Mouse (Mus musculus) T-helper 17 cell (primary cell): Measurements from ENCODE around the gene Fbln1.

Experiments
- in situ Hi-C, 2 experiments: fragments of 300-600 bp; cut with MboI, MseI; formaldehyde crosslinking; loops; 1 replicate in 1 of 2; 2 replicates in 1 of 2; pipeline ENCODE4 v1.15.1; 2025; ENCODE audit warnings: high pct_unique_total_duplicates in 2 of 2

Gene Fbln1

GRCm38 (mm10) chr15:85233251-85233611 is 27.5 kb downstream of the Fbln1 start:
- in situ Hi-C loops, result loop anchor here (5.0 kb wide), 1 partner anchor 81 kb away; no protein-coding TSS in a partner anchor

DNA sequence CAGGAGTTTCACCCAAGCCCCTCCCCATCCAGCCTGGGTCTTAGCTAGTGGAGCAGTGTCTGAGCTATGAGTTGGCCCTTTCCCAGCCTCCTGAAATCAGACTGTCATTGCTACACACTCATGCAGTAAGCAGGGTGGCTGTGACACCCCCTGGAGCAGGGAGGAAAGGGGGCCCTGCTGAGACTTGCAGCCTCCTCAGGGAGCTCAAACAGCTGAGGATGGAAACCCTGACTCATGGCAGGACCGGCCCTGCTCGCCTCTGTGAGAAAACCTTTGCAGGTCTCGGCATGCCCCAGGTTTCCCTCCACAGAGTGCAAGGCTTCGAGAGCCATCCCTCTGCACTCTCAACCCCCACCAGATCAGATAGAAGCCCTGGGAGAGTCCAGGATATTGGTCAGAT is 27.9 kb downstream of the Fbln1 start:
- in situ Hi-C loops, result loop anchor here (5.0 kb wide), 1 partner anchor 81 kb away; no protein-coding TSS in a partner anchor

DNA sequence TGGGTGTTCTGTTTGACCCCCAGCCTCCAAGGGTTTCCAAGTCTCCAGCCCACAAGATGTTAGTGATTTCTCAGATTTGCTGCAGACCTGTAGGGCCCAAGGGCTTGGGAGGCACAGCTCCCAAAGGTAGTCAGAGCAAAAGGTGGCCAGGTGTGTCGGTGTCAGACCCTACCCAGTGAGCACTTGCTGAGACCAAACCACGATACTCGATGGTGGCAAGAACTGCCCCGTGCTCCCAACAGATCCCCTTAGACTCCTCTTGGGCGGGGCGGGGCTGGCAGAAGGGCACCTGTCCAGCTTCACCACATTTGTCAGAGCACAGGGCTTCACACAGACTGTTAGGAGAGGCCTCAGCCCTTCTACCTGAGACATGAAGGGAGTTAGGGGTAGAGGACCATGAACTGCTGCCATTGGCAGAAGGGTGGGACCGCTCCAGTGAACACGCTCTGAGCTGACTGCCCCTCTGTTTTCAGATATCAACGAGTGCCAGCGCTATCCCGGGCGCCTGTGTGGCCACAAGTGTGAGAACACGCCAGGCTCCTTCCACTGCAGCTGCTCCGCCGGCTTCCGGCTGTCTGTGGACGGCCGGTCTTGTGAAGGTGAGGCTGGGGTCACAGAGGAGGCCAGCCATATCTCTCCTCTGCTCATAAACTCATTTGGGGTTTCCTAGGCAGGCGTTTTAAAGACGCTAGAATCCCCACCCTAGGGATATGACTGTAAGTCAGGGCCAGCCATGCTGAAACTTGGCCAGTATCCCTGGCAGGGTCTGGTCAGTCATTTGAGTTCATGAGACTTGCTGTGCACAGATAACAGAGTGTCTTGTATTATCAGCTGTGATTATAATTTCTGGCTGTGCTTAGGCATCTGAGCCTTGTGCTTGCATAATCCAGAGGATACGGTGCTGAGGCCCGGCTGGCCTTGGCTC is 33.3 kb downstream of the Fbln1 start:
- in situ Hi-C loops, result no loop called here

DNA sequence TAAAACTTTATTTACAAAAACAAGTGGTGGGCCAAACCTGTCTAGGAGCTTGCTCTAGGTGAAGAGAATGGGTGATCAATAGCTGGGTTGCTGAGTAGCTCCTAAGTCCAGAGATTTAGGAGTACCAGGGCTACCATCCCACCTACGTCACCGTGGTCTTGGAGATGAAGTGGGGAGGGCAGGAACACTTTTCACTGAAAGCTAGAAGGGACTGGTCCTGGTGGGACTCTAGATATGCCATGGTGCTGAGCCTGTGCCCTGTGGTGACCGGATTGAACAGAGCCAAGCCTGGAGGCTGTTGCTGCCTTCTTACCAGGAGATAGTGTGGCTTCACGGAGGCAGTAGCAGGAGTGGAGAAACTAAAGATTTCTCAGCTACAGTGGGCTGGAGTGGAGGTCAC is 34.3 kb downstream of the Fbln1 start:
- in situ Hi-C loops, result no loop called here

DNA sequence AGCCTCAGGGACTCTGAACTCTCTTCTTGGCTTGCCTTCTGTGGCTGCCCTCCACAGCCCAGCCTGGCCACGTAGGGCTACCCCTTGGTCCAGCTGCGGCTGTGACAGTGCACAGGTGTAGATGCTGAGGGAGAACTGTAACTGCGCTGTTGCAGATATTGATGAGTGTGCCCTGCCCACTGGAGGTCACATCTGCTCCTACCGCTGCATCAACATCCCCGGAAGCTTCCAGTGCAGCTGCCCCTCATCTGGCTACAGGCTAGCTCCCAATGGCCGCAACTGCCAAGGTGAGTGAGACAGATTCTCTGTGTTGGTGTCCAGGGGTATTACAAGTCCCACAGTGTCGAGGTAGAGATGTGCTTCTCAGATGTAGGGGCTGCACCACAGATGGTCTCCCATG is 36.1 kb downstream of the Fbln1 start:
- in situ Hi-C loops, result no loop called here

GRCm38 (mm10) chr15:85244414-85245161 is 38.8 kb downstream of the Fbln1 start:
- in situ Hi-C loops, result no loop called here

DNA sequence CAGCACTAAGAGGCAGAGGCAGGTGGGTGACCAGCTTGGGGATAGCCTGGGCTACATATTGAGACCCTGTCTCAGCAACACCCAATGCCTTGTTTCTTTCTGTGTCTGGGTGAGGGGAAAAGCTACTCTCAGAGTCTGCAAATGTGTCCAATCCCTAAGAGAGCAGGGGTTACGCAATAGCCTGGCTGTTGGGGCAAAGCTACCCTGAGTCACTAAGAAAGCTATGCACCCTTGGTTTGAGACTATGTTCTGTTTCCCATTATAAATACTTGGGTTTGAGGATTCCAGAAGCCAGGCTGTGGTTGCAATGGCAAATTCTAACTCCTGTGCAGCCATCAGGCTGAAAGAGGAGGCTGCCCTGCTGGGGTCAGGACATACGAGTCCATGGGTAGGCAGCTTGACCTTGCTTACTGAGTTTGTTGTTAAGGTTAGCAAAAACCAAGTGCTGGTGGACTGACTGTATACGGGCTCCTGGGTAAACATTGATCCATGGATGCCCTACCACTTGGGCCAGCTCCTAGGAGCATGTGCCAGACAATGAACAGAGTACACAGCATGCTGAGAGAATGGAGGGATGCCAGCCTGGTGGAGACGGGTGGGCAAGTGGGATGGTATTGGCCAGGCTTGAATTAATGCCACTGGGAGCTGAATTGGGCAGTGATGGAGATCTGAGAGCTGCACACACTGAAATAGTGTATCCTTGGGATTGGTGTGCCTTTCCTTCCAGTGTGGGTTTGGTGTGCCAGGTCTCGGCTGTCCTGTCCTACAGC is 39.7 kb downstream of the Fbln1 start:
- in situ Hi-C loops, result no loop called here

DNA sequence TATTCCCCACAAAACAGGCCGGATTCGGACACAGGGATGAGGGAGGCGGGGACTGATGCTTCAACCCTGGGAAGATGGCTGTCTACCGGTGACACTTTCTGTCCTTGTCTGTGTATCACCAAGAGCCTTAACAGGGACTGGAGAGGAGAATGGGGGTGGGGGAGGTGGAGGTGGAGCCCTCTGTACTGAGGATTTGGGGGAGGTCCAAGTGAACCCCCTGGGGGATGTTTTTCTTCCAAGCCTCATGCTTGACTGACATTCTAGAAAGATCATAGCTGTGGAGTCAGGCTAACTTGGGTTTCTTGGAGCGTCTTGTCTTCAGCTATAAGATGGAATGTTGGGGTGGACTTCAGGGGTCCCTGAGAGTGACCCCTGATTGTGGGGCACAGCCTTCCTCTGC is 40.3 kb downstream of the Fbln1 start:
- in situ Hi-C loops, result no loop called here

DNA sequence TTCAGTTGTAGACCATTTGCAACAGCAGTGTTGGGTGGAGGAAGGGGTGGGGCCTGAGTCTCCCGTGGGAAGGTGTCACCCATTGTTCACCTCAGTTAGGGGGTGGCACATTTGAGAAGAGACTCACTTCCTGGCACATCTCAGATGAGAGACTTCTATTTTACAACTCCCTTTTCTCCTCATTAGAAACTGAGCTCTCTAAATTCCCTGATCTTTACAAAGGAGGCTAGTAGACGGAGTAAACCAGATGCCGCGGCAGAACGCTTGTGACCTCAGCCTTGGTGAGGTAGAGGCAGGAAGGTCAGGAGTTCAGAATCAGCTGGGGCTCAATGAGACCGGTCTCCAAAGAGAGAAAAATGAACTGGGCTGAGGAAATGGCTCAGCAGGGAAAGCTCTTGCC is 41.2 kb downstream of the Fbln1 start:
- in situ Hi-C loops, result no loop called here

DNA sequence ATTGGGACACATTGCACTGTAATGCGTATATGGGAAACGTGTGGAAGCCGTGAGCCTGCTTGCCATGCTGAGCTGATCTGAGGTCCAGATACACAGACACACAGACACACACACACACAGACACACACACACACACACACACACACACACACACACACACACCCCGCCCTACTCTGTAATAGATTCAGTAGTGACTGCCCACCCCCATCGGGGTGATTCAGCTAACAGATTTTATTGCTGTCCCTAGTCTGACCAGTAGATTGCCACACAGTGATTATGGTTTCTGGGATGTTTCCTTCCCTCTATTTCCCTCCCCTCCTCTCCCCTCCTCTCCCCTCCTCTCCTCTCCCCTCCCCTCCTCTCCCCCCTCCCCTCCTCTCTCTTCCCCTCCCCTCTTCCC is 42.6 kb downstream of the Fbln1 start:
- in situ Hi-C loops, result no loop called here

- in situ Hi-C loops, result no loop called here
Measured at GRCm38 (mm10) chr15:85249252-85249651, 43.5 kb downstream of the Fbln1 start.

DNA sequence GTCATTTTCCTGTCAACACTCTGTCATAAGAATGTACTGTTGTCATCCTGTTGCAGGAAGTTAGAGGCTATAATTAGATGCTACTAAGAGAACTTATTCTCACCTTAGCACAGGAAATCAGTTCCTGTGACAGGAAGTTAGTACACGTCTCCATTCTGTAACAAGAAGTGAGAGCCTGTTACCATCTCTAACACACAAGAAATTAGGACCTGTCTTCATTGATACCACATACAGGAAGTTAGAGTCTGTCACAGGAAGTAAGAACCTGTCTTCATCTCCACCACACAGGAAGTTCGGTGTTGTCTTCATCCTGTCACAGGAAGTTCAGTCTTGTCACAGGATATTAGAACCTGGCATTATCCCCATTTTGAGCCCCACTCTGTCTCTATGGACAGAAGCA is 44.7 kb downstream of the Fbln1 start:
- in situ Hi-C loops, result no loop called here

GRCm38 (mm10) chr15:85252476-85252875 is 46.7 kb downstream of the Fbln1 start:
- in situ Hi-C loops, result no loop called here

GRCm38 (mm10) chr15:85257775-85258429 is 52.2 kb downstream of the Fbln1 start:
- in situ Hi-C loops, result no loop called here

DNA sequence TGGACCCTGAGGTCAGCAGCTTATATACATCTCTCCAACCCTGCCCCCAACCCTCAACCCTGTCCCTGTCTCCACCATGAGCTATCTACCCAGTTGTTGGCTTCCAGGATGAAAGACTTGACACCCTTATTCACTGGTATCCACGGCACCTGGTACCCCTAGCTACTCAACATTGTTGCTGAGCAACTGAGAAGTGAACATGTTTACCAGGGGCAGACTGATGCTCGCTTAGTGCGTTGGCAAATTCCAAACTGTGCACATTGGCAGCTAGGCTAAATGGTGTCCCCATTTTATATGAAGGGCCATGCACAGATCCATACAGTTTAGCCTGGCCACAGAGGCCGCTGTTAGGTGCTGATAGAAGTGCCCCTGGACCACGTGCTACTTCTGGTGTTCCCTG is 57.1 kb downstream of the Fbln1 start:
- in situ Hi-C loops, result no loop called here

DNA sequence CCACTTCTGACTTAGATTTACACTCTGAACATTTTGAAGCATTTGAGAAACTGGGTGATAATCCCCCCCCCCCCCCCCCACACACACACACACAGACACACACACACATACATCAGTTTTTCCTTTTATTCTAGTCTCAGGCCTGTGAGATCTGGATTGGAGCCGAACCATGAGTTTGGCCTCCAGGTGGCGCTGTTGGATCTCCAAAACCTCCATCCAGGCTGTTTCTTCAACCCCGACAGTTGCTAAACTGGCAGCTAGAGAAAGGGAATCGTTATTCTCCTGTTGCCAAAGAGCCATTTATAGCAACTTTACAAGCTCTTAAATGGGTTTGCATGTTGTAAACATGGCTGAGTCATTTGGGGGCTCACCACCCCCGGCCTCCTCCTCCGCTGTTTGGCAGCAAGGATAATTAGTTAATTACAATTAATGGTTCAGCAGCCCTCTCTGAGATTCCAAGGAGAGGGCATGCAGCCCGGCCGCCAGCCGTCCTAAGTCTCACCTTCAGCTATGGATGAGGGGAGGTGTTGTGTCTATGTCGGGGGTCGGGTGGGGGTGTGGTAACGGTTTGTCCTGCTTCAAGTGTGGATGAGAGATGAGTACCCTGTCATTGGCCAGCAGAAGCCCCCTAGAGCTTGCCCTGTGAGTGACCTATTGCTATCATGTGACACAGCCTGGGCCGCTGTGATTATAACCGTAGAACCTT is 61.1 kb downstream of the Fbln1 start:
- in situ Hi-C loops, result no loop called here

DNA sequence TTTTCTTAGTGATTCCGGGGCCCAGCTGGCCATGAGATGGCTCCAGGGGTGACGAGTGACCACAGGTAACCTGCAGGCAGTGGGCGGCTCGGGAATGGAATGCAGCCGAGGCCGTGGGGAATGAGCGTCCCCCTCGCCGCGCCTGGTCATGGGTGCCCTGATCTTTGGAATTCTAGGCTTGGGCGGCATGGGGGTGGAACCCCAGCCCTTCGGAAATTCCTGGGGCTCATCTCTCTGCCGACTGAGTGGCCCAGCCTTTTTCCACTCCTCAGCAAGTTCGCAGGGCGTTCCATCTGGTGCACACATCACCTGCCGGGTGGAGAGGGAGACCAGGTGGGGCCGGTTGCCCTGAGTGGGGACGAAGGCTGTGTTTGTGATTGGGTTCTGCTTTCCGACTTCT is 62.1 kb downstream of the Fbln1 start:
- in situ Hi-C loops, result no loop called here

- in situ Hi-C loops, result loop anchor here (5.0 kb wide), 1 partner anchor 309 kb away; the partner anchor contains the start of gene Wnt7b (in 2 of the 2)
Measured at GRCm38 (mm10) chr15:85272988-85273387, 67.2 kb downstream of the Fbln1 start.

DNA sequence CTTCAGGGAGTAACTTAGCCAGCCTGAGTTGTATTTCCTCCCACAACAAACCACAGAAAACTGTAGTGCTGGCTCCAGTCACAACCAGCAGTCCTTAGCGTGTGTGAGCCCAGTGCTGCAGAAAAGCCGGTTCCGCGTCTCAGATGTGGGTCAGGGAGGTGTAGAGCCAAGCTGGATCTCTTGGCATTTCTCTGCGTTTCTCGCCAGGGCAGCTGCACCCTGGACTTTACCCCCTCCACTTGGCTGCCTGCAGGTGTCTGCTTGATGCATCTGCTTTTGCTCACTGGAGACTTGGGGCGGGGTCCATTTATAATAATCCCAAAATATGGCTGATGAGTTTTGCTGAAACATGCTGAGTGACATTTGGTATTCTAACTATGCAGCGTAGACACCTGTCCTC is 71.5 kb downstream of the Fbln1 start:
- in situ Hi-C loops, result no loop called here

DNA sequence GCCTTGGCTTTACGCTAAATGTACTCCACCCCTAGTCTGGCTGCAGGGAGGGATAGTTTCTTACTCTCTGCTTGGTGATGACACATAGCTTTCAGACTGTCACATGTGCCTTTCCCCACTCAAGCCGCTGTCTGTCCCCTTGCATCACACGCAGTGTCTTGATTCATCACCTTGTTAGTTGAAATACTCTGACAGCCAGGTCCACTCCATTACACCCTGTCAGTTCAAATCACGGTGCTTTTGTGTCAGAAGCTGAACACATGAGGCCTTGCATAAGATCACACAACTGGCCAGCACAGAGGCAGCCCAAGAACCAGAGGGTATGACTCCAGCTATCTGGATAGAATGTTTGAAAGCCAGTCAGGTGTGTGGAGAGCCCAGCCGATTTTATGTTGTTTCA is 73.2 kb downstream of the Fbln1 start:
- in situ Hi-C loops, result no loop called here

- in situ Hi-C loops, result no loop called here
Measured at GRCm38 (mm10) chr15:85282021-85282420, 76.3 kb downstream of the Fbln1 start.
